Mouse (Mus musculus): ENCODE data around the gene Ehd1.

- TF ChIP-seq CTCF (IDR thresholded peaks at IDR 0.05; ENCODE audit: low read depth, low read length) (no peak), POLR2A (IDR thresholded peaks at IDR 0.05; ENCODE audit: borderline replicate concordance, low read depth, low read length) (no peak)
These were observed 27.3 kb downstream of the Ehd1 start for GRCm38 (mm10) chr19:6303831-6304230.

Measured in bone marrow macrophage, adult 2 months (primary cell).